Mouse (Mus musculus) kidney, postnatal 14 days (tissue): ENCODE results near the gene Rftn2.

Experiments
- DNase-seq: peaks from one replicate; pipeline ENCODE4 v3.0.0; 2022; ENCODE audit warnings: mixed read lengths

Rftn2 gene

DNA sequence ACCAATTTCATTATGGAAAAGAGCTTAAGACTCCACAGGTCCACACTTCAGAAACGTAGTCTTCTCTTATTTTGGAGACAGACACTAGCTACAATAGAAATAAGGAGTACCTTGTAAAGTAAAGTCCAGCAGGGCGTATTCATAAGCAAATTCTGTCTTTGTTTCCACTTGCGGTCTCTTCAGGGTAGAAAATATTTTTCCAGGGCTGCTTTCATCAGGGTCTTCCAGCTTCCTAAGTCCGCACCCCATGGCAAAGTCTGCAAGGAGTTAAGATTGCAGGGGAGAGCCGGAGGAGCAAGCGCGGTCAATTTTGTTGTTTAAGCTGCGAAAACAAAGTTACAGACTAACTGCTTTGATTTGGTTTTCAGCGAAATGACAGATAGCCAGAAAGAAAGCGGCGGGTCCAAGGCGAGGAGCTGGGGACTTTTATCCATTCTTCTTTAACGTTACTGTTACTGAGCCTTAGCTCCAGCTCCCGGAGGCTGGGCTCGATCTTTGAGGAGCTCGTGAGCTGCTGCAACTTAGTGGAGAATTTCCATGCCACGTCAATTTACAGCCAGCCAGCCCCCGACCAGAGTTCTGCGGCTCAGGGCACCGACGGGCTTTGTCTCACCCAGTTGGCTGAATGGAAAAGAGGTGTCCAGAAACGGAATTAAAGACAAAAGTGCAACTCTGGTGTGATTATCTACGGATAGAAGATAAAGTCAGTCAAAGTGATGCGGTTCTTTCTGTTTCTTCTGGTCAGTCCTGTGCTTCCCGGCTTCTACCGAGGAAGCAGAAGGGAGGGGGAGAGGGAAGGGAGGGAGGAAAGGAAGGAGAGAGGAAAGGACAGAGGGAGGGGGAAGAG lies at the start of gene Rftn2:
TSS of gene Rftn2 (minus strand) at position 772 of the 847 bp plus-strand sequence.
- peak; percentile 59 for DNase-seq

DNA sequence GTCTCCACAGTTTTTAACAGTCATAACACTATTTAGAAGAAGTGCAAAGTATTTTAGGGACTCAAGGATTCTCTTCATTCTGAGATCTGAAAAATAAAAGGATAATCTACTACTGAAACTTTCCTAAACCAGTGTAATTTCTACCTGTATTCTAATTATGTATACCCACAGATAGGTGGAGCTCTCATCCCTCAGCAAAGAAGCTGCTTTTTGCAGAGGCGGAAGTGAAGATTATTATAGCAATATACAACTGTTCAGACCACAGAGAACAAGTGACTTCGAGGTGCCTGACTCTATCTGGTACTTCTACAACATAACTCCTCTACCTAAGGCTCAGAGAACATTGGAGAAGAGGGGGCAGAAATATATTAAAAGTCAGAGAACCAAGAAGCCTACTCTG lies 38.9 kb upstream of the Rftn2 start:
- DNase-seq, result no peak

DNA sequence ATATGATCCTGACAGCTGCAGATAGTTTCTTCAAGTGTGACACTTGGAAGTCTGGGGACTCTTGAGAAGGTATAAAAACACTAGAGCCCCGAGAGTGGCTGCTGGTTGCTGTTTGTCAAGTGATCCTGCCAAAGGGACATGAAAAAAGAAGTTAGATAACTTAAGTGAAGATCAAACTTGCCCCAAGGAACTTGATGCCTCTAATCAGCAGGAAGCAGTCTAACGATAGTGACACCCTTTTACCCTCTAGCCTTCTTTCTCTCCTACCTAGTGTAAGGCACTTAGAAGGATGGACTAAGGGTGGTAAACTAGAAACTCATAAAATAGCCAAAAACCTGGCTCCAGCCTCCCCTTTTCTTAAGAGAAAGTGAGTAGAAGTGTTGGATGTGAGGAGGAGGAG lies 37.8 kb upstream of the Rftn2 start:
- DNase-seq, result no peak

DNA sequence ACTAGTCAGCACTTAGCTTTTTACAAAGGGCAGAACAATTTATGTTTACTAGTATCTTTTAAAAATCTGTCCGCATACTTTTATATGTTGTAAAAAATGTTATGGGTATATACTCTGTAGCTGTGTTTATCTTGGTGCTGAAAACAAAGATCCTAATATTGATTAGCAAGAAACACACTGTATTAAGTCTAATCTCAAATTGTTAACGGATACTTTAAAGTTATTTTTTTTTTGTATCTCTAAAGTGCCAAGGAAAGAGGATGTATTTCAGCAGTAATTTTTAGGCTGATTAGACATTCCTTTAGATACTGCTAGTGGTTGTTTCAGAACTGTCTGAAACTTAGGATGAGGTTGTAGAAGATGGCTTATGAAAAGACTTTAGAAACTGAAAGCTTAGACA lies 19.8 kb upstream of the Rftn2 start:
- DNase-seq, result no peak

DNA sequence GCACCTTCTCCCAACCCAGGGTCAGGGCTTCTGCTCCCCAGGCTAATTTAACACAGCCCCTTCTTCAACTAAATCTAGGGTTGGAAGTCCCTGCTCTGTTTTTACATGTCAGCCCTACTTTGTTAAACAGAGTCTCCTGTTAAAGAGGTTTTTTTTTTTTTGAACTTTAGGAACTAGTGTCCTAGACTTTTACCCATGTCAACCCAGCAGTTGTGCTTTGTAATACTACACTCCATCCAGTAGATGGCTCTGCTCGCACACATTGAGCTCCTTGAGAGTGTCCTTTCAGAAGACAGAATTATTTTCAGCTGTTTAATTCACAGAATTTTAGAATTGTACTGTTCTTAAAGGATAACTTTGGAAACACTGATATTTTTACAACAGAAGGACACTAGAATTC lies 12.7 kb upstream of the Rftn2 start:
- DNase-seq, result peak; percentile 56

DNA sequence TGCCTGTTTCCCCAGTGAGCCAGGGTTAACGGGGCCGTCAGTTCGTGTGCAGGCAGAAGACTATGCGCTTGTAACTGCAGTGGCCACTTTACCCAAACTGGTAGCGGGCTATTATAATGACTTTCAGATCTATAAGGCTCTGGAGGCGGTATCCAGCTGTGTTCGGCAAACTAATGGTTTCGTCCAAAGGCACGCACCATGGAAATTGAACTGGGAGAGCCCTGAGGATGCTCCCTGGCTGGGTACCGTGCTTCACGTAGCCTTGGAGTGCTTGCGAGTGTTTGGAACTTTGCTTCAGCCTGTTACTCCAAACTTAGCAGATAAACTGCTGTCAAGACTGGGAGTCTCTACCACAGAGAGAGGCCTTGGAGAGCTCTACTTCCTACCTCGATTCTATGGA lies 11.9 kb upstream of the Rftn2 start:
- no peak for DNase-seq

DNA sequence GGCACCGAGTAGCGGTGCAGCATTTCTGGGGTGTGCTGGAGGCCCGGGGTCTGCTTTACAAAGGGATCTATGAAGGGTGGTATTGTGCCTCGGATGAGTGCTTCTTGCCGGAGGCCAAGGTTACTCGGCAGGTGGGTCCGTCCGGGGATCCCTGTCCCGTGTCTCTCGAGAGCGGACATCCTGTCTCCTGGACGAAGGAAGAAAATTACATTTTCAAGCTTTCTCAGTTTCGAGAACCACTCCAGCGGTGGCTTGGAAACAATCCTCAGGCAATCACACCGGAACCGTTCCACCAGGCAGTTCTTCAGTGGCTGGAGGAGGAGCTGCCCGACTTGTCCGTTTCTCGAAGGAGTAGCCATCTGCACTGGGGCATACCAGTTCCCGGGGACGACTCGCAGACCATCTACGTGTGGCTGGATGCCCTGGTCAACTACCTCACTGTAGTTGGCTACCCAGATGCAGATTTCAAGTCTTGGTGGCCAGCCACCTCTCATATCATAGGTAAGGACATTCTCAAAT lies 11.1 kb upstream of the Rftn2 start:
- peak; percentile 37 for DNase-seq

DNA sequence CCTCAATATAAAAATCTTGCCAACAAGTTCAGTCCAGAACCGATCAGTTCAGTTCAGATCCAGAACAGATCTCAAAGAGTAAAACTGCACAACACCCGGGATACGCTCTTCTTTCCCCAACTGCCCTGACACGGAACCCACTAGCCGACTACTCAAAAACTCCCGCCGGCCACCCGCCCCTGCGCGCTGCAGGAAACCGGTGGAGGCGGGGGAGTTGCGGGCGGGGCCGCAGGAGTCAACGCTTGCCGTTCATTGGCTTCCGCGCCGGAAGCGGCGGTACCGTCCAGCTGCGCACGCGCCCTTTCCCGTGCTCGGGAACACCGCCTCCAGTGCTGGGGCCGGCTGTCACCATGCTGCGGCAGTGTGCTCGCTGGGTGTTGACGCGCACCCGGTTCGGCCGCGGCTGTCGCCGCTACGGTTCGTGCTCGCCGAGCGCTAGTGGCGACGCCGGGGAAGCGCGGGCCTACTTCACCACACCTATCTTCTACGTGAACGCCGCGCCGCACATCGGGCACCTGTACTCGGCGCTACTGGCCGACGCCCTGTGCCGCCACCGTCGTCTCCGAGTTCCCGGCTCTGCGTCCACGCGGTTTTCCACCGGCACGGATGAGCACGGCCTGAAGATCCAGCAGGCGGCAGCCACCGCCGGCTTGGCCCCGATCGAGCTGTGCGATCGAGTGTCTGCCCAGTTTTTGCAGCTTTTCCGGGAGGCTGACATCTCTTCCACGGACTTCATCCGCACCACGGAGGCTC lies 10.5 kb upstream of the Rftn2 start, which contains the start of gene Mars2:
TSS of gene Mars2 (plus strand) at position 288 of the 753 bp plus-strand sequence.
- DNase-seq, result peak; percentile 97

DNA sequence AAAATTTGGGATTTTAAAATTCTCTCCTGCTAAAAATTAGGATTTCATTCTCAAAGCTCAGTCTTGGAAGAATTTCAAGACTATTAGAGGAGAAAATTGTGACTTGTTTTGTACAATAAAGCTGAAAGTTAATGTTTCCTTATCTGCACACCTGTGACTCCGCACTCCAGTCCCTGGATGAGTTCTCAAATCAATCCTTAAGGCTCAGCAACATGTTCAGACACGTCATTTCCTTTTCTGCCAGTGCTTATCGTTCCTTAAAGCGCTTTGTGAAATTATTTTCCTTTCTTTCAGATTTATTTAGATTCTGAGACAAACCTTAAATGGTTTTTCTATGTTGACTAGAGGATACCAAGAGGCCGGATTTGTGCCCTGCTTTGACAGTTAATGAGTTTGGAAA lies 9.9 kb upstream of the Rftn2 start:
- DNase-seq, result no peak

DNA sequence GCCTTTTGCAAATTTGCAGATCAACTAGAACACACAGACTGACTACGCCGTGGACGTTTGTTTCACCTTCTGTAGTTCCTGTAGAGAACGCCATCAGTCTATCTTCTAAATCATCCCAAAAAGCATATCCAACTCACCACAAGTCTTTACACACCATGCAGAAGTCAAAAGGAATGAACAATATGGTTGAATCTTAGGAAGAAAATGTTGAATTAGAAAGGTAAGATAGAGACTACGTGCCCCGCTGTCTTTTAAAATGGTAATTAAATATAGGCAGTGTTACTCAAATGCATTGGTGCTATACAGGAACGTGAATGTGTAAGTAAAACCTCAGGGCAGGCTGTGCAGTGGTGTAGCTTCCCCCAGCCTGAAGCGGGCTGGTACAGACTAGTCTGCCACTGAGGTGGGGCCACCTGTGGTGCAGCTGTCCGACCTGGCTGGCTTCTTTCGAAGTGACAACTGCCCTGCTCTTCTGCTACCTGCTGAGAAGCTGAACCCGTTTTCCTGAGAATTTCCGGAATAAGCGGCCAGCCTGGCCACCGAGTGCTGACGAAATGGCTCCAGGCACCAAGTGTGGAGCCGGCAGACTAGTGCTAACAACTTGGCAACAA lies 8.4 kb upstream of the Rftn2 start:
- no peak for DNase-seq

DNA sequence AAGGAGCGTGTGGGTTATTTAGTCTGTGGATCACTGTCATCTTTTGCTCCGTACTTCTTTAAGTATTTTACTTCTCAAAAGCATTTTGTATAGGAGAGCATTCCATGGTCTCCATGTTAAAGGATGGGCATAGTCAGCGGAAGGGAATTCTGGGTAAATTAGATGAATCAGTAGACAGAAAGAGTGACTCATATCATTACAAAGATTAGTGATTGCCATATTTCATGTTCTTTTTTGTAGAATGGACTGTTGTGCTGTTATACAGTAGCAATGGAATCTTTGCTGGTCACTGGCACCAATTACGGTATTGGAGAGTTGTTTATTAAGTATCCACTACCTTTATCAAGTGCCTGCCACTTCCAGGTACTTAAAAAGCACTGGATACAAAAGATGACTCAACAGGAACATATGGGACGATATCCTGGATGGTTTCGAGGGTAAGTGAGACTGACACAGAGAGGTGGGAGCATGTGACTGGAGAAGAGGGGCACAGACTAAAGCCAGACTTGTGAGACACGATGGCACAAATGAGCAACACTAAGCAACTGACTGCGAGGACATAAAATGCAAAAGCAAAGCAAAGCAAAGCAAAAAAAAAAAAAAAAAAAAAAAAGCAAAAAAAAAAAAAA lies 1.8 kb upstream of the Rftn2 start:
- no peak for DNase-seq

DNA sequence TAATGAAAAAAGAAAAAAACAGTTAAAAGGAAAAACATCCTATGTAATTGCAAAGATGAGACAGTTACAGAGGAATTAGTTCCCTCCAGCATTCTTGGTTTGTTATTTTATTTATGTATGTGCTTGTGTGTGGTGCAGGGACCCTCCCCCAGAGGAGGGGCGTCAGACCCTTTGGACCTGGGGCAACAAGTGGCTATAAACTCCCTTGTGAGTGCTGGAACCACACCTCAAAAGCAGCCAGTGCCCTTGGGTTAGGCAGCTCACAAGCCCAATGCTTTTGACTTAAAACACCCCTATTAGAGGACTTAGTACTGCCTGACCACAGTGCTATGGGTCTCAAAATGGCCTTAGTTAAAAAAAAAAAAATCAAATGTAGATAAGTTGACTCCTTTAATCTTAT lies 794 bp upstream of the Rftn2 start:
- DNase-seq, result no peak

DNA sequence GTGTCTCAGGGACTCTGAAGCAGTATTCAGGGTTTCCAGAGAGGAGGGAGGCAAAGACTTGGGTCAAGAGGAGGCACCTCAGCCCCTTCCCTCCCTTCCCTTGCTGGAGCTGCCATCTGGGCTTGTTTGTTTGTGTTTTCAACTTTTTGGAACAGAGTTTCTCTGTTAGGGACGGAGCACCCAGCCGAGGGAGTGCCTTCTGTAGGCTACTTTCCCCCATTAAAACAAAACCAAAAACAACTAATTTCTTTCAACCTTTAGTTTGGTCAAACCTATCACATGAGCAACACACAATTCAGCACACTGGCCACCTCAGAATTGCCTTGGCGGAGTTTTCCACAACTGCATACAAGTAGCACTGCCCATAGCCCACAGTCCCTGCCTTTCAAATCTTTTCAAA lies 1.2 kb downstream of the Rftn2 start:
- no peak for DNase-seq

DNA sequence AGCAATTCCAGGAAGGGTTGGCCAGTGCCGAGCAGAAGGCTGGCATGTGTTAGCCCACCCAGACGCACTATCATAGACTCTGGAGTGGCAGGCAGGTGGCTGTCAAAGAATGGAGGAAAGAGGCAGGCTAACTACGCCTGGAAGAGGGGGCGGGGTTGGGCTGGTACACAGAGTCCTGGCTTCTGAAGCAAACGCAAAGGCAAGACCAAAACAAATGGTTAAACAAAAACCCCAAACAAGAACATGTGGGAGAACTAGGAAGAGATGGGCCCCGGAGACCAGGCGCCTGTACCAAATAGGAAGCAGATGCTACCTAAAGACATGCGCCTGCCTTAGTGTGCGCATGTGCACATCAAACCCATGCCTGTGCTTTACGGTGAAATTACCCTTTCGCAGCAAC lies 2.5 kb downstream of the Rftn2 start:
- DNase-seq, result no peak

DNA sequence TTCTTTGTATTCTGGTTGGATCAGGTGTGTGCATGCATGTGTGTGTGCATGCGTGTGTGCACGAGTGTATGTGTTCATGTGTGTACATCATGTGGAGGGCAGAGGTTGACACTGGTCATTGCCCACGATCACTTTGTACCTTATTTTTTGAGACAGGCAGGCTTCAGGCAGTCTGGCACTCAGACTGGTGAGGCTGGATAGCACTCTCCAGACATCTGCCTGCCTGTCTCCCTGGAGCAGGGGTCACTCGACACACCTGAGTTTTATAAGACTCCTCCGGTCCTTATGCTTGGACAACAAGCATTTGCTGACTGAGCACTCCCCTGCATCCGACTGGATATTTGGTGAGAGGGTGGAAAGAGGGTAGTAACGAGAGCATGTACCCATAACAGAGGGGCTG lies 3.6 kb downstream of the Rftn2 start:
- DNase-seq, result no peak

DNA sequence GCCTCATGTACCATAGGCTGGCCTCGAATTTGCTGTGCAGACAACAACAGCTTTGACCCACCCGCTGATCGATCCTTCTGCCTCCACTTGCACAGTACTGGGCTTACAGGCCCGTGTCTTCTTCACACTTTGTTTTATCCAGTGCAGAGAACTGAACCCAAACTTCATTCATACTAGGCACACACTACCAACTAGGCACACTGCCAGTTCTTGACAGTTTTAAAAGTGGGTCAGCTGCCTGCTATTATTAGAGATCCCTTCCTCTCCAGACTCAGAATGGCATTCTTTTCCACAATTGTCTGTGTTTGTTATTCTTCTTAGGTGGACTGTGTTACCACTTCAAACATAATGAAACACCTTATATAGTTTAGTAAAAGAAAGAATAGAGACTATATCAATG lies 5.2 kb downstream of the Rftn2 start:
- DNase-seq, result no peak

DNA sequence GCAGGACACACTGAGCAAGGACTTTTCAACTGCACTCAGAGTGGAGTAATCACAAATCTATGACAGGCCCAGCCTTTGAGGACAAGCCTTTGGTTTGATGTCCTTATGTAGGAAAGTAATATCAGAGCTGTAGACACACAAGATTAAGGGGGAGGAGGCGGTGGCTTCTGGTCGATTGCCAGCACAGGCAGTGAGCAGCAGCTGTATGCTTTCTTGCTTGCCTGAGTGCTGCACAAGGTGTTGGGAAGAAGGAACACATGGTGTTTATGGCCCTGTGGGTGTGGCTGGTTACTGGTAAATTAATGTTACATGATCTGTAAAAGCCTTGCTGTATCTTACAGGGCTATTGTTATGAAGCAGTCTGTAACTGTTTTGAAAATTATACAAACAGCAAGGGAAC lies 9.4 kb downstream of the Rftn2 start:
- no peak for DNase-seq

DNA sequence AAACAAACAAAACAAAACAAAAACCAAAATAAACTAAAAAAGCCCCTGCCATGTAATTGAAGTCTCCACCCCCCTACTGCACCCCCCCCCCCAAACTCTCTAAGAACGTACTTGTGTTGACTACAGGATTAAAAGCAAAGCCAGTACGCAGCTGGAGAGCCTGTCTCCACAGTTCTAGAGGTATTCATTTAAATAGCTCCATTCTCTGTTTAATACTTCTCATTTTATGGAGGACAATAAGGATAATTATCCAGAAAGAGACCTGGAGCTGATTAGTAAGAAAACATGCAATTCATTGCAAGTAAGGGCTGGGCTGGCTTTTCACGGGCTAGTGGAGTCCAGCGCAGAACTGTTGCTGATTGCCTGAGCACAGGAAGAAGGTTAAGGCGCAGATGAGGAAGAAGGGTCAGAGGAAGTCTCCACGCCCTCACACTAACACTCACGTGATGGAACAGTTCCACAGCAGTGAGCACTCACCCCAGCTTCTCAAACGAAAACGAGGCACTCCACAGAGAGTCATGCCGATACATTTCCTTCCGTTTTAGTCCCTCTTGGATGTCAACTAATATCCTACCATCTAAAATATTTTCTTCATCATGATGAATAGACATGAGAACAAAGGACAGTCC lies 11.3 kb downstream of the Rftn2 start:
- peak; percentile 53 for DNase-seq

DNA sequence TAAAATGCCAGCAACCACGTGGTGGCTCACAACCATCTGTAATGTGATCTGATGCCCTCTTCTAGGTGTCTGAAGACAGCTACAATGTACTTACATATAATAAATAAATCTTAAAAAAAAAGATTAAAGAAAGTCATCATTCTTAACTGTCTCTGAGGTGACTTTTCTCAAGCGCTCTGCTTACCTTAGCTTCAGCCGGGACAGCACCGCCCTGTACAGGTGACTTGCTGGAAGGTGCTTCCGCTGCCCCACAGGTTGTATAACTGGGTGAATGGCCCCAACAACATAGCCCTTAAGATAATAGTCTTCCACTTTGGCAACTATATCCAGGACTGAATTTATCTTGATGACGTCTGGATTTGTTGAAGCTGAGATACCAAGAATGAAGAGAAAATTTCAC lies 12.6 kb downstream of the Rftn2 start:
- DNase-seq, result no peak

DNA sequence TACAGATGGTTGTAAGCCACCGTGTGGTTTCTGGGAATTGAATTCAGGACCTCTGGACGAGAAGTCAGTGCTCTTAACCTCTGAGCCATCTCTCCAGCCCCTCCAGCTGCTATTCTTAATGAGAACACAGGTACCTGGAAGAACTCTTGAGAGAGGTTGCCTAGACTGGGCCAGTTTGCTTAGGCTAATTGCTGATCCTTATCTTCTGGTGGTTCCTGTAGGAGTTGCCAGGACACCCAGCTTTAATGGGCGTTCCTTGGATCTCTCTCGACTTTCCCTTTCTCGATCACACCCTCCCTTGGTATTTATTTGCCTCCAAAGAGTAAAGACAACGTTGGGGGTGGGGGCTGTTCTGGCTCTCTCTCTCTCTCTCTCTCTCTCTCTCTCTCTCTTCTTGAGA lies 13.1 kb downstream of the Rftn2 start:
- no peak for DNase-seq

DNA sequence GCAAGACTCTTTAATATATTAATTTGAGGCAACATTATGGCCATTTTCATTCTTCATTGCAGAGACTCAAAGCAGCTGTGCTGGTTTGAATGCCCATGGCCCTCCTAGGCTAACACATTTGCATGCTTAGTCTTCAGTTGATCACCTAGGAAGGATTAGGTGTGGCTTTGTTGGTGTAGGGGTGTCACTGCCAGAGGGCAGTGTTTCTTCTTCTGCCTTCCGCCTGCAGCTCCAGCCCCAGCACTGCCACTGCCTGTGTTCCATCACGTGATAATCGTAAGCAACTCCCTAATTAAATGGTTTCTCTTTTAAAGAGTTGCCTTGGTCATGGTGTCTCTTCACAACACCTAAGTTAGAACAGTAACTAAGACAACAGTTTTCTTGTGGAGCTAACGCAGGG lies 13.8 kb downstream of the Rftn2 start:
- no peak for DNase-seq

DNA sequence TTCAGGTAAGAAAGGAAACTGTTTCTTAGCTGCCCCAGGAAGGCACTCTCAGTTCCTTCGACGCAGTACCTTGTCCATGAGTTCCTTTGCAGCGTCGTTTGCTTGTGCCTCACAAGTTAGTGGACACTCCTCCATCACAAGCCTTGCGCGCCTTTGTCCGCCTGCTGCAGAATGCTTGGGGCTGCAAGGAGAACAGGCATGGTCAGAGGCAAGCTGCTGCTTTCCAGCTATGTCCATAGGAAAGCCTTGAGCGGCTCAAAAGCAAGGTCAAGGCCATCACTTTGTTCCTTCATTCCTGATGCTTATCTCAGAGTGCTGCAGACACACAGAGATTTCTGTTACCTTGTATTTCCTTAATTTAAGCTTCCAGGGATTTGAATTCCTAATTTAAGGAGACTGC lies 15.5 kb downstream of the Rftn2 start:
- no peak for DNase-seq
